Mouse (Mus musculus) left cerebral cortex, adult 11 months (tissue): Measurements from ENCODE around the gene Cldn13.
"Not testable (repeated sequence)": the region's sequence is repeated elsewhere in the genome, so short reads cannot be mapped to it uniquely, and the experiment has no call there.

ENCODE experiments used
- DNase-seq: peaks from one replicate; pipeline ENCODE4 v3.0.0; 2022; ENCODE audit warnings: low spot score

Cldn13 gene

GRCm38 (mm10) chr5:134915311-134915710 lies at the start of gene Cldn13:
Gene Cldn13, minus strand, starts transcription at chr5:134915526.
- no peak for DNase-seq

GRCm38 (mm10) chr5:134964655-134965054 lies 49.3 kb upstream of the Cldn13 start:
- not testable (repeated sequence) for DNase-seq

DNA sequence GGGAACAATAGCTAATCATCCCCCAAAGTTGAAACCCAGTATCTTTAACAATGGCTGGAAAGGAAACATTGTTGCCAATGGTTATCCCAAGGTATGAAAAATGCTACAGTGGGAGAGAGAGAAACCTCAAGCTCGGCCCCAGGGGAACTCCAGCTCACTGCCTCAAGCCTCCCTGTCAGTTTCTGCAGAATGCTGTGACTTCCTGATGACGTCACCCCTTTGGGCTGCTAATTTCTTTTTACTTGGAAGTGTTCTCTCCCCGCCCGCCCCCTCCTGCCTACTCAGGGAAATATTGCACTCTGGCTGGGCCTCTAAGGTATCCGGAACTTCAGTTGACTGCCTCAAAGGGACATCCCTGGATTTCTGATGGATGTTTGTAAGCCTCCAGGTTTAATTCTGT lies 48.2 kb upstream of the Cldn13 start:
- DNase-seq = no peak

- DNase-seq = no peak
Measured at GRCm38 (mm10) chr5:134961519-134961918, 46.2 kb upstream of the Cldn13 start.

GRCm38 (mm10) chr5:134960430-134960829 lies 45.1 kb upstream of the Cldn13 start:
- no peak for DNase-seq

- no peak for DNase-seq
Measured at GRCm38 (mm10) chr5:134959114-134959513, 43.8 kb upstream of the Cldn13 start.

GRCm38 (mm10) chr5:134955491-134955890 lies 40.2 kb upstream of the Cldn13 start:
- DNase-seq = no peak

- no peak for DNase-seq
Measured at GRCm38 (mm10) chr5:134951053-134951884, 35.9 kb upstream of the Cldn13 start.

DNA sequence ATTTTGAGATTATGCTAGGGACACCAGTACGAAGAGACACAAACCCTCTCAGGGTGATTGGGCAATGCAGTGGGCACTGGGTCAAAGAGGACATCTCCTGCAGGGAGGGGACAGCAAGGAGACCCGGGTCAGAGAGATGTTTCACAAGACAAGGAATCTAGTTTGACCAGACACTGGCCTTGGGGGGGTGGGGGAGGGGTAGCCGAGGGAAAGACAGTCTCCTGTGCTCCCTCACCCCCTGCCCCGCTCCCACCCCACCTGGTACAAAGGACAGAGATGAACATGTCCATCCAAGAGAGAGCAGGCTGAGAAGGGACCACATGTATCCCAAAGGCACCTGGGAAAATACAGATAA lies 32.7 kb upstream of the Cldn13 start:
- no peak for DNase-seq

- no peak for DNase-seq
Measured at GRCm38 (mm10) chr5:134947420-134948084, 32.2 kb upstream of the Cldn13 start.

- no peak for DNase-seq
Measured at GRCm38 (mm10) chr5:134946857-134947255, 31.5 kb upstream of the Cldn13 start, which contains the start of gene Cldn4. Gene Cldn4, minus strand, starts transcription at chr5:134946934.

DNA sequence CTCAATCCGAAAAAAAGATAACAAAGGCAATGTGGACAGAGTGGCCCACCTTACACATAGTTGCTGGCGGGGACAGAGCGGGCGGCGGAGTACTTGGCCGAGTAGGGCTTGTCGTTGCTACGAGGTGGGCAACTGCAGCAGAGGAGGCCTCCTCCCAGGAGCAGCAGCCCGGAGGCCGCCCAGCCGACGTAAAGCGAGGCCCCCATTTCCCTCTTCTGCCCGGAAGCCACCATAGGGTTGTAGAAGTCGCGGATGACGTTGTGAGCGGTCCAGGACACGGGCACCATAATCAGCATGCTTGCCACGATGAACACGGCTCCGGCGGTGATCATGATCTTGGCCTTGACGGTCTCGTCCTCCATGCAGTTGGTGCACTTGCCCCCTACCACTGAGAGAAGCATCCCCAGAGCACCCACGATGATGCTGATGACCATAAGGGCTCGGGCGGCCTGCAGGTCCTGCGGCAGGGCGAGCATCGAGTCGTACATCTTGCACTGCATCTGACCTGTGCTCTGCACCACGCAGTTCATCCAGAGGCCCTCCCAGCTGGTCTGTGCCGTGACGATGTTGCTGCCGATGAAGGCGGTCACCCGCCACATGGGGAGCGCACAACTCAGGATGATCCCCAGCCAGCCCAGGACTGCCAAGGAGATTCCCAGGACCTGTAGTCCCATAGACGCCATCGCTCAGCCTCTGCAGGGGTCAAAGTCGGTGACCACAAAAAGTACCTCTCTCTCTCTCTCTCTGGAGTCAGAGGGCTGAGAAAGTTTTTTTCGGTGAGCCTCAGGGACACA lies 30.9 kb upstream of the Cldn13 start:
- DNase-seq = no peak

DNA sequence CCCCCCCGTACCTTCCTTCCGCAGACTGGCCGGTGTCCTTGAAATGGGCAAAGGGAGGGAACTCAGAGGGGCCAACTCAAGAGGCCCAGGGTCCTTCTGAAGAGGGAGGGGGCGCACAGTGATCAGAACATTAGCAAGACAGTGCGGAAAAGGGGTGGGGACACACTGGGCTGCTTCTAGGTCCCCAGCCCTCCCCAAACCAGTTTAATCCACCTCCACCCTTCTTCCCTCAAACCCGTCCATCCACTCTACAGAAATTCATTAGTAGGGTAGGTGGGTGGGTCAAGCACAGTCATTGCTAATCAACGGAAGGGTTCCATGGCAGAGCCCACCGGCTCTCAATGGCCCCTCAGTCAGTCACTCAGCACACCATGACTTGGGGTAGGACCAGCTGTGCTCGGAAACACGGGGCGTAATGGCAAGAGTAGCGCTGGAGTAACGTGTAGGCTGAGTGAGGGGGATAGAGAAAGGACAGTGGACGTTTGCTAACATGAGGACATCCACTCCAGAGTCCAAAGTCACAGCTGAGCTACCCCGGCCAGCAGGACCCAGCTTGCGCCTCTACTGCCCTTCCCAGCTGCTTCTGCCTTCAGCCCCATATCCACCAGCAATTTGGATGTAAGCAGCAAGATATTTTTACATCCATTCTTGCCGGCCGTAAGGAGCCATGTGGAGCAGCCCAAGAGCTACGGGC lies 30.1 kb upstream of the Cldn13 start:
- no peak for DNase-seq

DNA sequence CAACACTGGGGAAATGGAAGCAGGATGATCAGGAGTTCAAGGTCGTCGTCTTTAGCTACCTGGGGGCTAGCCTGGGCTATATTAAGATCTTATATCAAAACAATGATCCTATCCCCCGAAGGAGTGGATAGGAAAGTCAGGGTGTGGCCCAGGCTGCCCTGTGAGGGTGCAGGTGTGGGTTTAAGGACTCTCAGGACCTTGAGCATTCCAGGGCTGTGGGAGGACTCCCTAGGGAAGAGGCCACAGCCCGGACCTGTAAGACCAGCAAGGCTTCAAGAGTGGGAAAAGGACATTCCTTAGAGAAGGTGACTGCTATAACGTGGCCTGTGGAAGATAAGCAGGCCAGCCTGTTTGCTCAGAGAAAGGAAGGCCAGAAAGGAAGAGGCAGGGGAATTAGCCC lies 28.9 kb upstream of the Cldn13 start:
- DNase-seq = no peak

- no peak for DNase-seq
Measured at GRCm38 (mm10) chr5:134942740-134943139, 27.4 kb upstream of the Cldn13 start.

- no peak for DNase-seq
Measured at GRCm38 (mm10) chr5:134941472-134942209, 26.3 kb upstream of the Cldn13 start.

GRCm38 (mm10) chr5:134939554-134939953 lies 24.2 kb upstream of the Cldn13 start:
- DNase-seq = not testable (repeated sequence)

- no peak for DNase-seq
Measured at GRCm38 (mm10) chr5:134939069-134939468, 23.7 kb upstream of the Cldn13 start.

DNA sequence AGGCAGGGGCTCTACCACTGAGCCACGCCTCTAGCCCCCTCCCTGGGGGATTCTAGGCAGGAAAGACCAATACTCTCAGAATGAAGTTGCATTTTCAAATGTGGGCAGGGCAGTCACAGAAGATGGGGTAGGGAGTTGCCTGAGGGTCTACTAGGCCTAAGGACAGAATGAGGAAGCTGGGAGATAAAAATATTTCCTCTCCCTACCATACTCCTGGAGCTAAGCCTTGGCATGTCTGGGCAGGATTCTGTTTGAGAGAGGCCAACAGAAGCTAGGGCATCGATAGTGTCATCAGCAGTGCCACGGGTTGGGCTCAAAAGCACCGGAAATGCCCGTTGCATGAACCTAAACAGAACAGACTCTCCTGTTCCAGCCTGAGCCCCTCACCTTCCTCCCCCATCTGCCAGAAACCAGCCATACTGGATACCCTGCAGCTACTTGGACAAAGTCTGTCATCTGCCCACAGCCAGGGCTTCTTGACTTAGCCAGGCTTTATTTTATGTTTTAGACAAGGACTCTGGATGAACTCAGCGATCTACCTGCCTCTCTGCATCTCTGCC lies 21.4 kb upstream of the Cldn13 start:
- DNase-seq = no peak

DNA sequence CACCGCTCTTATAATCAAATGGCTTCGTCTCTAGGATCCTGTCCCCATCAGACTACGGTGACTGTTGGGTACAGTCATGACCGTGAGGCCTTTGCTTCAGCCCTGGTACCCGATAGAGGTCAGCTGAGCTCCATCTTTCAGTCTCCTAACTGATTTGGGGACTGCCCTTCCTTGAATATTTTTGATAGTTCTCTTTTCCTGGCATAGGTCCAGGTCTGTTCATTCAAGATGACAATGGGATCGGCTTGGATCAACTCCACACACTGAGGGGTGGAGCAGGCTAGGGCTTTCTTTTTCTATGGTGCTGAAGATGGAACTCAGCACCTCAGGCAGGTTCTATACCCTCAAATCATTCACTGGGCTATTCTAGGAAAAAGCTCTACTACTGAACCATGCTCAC lies 20.7 kb upstream of the Cldn13 start:
- DNase-seq = no peak

GRCm38 (mm10) chr5:134934666-134935065 lies 19.3 kb upstream of the Cldn13 start:
- no peak for DNase-seq
